ENCODE assay signal across 8 mouse cellular contexts in genomic region chr17:75464983-75465634, GRCm38 (mm10). TPM values are rescaled to one million over a fixed set of nuclear protein-coding genes. Genes with fewer than 3 reads are reported as not detected.
DNase-seq lines count a peak whose midpoint lies in the region; ATAC-seq and TF ChIP-seq lines count a peak whose summit lies in the region.

No protein-coding gene starts in this region.

- no peak for TF ChIP-seq CTCF in MEL (IDR thresholded peaks at IDR 0.05 in 2 of 3, conservative IDR thresholded peaks at IDR 0.05 in 1 of 3; ENCODE audit: control insufficient read depth in 1 of 3, insufficient read depth in 1 of 3, low read depth in 2 of 3, low read length in 3 of 3, poor library complexity in 1 of 3, severe bottlenecking in 1 of 3)
- TF ChIP-seq CTCF in lung, postnatal 0 days (IDR thresholded peaks at IDR 0.05): no peak

- no peak for DNase-seq in MEL (ENCODE audit: low read depth, low spot score)
- peak; percentile 30 for DNase-seq in cerebellum, adult 9-11 months
- DNase-seq in frontal cortex, postnatal 14 days (ENCODE audit: low spot score in 2 of 2): peak; percentile 62 to 80
- DNase-seq in hindbrain, embryonic 11.5 days (ENCODE audit: low spot score): peak; percentile 22
- DNase-seq in layer of hippocampus, postnatal 14 days (ENCODE audit: low spot score in 2 of 2): peak; percentile 63 to 68
- DNase-seq in lung, postnatal 0 days (ENCODE audit: low spot score): peak; percentile 82
- peak; percentile 72 for DNase-seq in ovary, postnatal 36 days (ENCODE audit: low spot score)
- peak; percentile 60 for DNase-seq in yolk sac, embryonic 10.5 days (ENCODE audit: low spot score)

- H3K4me2 ChIP-seq in hindbrain, embryonic 11.5 days (replicated peaks; ENCODE audit: low read depth, low read length): peak overlapping the region; percentile 23
- peak overlapping the region; percentile 49 for H3K4me2 ChIP-seq in lung, postnatal 0 days (replicated peaks; ENCODE audit: low read depth, low read length)

- H3K4me3 ChIP-seq in MEL (ENCODE audit: control insufficient read depth in 1 of 2, insufficient read depth in 1 of 2, low read depth in 2 of 2, low read length in 2 of 2): no peak overlapping the region
- H3K4me3 ChIP-seq in hindbrain, embryonic 11.5 days (ENCODE audit: low read depth, low read length): 0 out of 2 replicates have a peak overlapping the region, but pooled peaks have one; percentile 2
- peak overlapping the region; percentile 12; the same call in 1 of the 2 replicates for H3K4me3 ChIP-seq in lung, postnatal 0 days (ENCODE audit: low read depth, low read length)

- no peak for TF ChIP-seq EP300 in MEL (IDR thresholded peaks at IDR 0.05; ENCODE audit: low read depth in 1 of 2, low read length in 2 of 2)
- peak; percentile 55; the same call in 1 of the 2 replicates for TF ChIP-seq EP300 in lung, postnatal 0 days (IDR thresholded peaks at IDR 0.05)

- H3K79me2 ChIP-seq in MEL (ENCODE audit: control insufficient read depth, insufficient read depth, low read length, poor library complexity): no peaks in the 10 kb centered on the region

- H3K27me3 ChIP-seq in MEL (ENCODE audit: control insufficient read depth in 1 of 2, insufficient read depth in 2 of 2, low read length in 2 of 2): no peaks in the 10 kb centered on the region
- H3K27me3 ChIP-seq in hindbrain, embryonic 11.5 days (ENCODE audit: control insufficient read depth, insufficient read depth, low read length): no peaks in the 10 kb centered on the region
- no peaks in the 10 kb centered on the region for H3K27me3 ChIP-seq in lung, postnatal 0 days (replicated peaks; ENCODE audit: insufficient read depth, low read length)

- WGBS in hindbrain, embryonic 11.5 days: 15% methylated on average over 15 of the region's 15 CpGs
- WGBS in lung, postnatal 0 days: 2% methylated on average over 15 of the region's 15 CpGs

- H3K27ac ChIP-seq in MEL (ENCODE audit: control insufficient read depth, low read depth, low read length): no peak overlapping the region
- H3K27ac ChIP-seq in hindbrain, embryonic 11.5 days (ENCODE audit: low read depth, low read length): no peak overlapping the region
- H3K27ac ChIP-seq in lung, postnatal 0 days (ENCODE audit: low read length): peak overlapping the region; percentile 15

- no peaks in the 10 kb centered on the region for H3K36me3 ChIP-seq in MEL (ENCODE audit: control insufficient read depth in 1 of 2, insufficient read depth in 2 of 2, low read length in 2 of 2)
- no peaks in the 10 kb centered on the region for H3K36me3 ChIP-seq in hindbrain, embryonic 11.5 days (ENCODE audit: control insufficient read depth, insufficient read depth, low read length)
- no peaks in the 10 kb centered on the region for H3K36me3 ChIP-seq in lung, postnatal 0 days (ENCODE audit: insufficient read depth, low read length)

- H3K9me3 ChIP-seq in MEL (replicated peaks; ENCODE audit: insufficient read depth, low read length): no peaks in the 10 kb centered on the region
- no peaks in the 10 kb centered on the region for H3K9me3 ChIP-seq in hindbrain, embryonic 11.5 days (ENCODE audit: control insufficient read depth, low read length)
- no peaks in the 10 kb centered on the region for H3K9me3 ChIP-seq in lung, postnatal 0 days (ENCODE audit: low read length)

- no peak for TF ChIP-seq POLR2A in MEL (IDR thresholded peaks at IDR 0.05; ENCODE audit: control insufficient read depth in 1 of 2, insufficient read depth in 1 of 2, low read depth in 1 of 2, low read length in 2 of 2, poor library complexity in 1 of 2)

- ATAC-seq in hindbrain, embryonic 11.5 days (ENCODE audit: low FRiP score): peak; percentile 69
- peak; percentile 90 for ATAC-seq in lung, postnatal 0 days

- no peak overlapping the region for H3K9ac ChIP-seq in MEL (ENCODE audit: control insufficient read depth, low read depth, low read length, poor library complexity, severe bottlenecking)
- H3K9ac ChIP-seq in hindbrain, embryonic 11.5 days (ENCODE audit: low read depth, low read length): no peak overlapping the region
- no peak overlapping the region for H3K9ac ChIP-seq in lung, postnatal 0 days (replicated peaks; ENCODE audit: low read depth)

- no peak for TF ChIP-seq RAD21 in MEL (IDR thresholded peaks at IDR 0.05; ENCODE audit: low read depth, low read length)

- H3K4me1 ChIP-seq in MEL (ENCODE audit: control insufficient read depth in 1 of 2, insufficient read depth in 2 of 2, low read length in 2 of 2): no peaks in the 10 kb centered on the region
- no peaks in the 10 kb centered on the region for H3K4me1 ChIP-seq in hindbrain, embryonic 11.5 days (replicated peaks; ENCODE audit: control insufficient read depth, insufficient read depth, low read length)
- H3K4me1 ChIP-seq in lung, postnatal 0 days (ENCODE audit: insufficient read depth, low read depth, low read length): peaks cover 11% of the 10 kb centered on the region; the same call in 1 of the 2 replicates

TF ChIP-seq in MEL, 35 proteins besides CTCF, POLR2A, EP300 and RAD21:
- TF ChIP-seq ETS1 (IDR thresholded peaks at IDR 0.05; ENCODE audit: low read depth, low read length): peak; percentile 14; the same call in 1 of the 2 replicates
- no peak for TF ChIP-seq ELF1 (IDR thresholded peaks at IDR 0.05; ENCODE audit: low read depth, low read length)

RNA-seq across cellular contexts. Expression of gene Rasgrp3, which starts 29.4 kb away (rescaled TPM):
- not detected in 2 replicates for total RNA-seq in MEL (2012; rRNA removed)
- polyA plus RNA-seq in MEL (2012; ENCODE audit: insufficient read depth in 1 of 2, insufficient read length in 2 of 2, low read depth in 1 of 2, low replicate concordance in 2 of 2, missing spikeins in 1 of 2): not detected
- polyA plus RNA-seq in hindbrain, embryonic 11.5 days (2014; fragmentation: Nextera tagmentation; extraction: Ambion mirVana): 7.6 and 10.4 TPM in 2 replicates
- total RNA-seq in layer of hippocampus, postnatal 14 days (2021): 10 to 100 TPM; 11.4 to 11.7 TPM
- 32.1 and 36.3 TPM in 2 replicates for polyA plus RNA-seq in lung, postnatal 0 days (2015; fragmentation: Nextera tagmentation; extraction: Ambion mirVana)

Comparison
In these comparisons a context has a peak if more than half of its experiments do, and no peak if none do; other contexts are left out.
1. H3K4me3 ChIP-seq: peak in hindbrain, embryonic 11.5 days (single experiment) and lung, postnatal 0 days (single experiment); none in MEL (0 of 2).